In genomic region chr5:32614691-32615090, GRCm38 (mm10) we compare ENCODE assay signal across 8 mouse cellular contexts. TPM values are rescaled to one million over a fixed set of nuclear protein-coding genes. Genes with fewer than 3 reads are reported as not detected.
DNase-seq lines count a peak whose midpoint lies in the region; ATAC-seq lines count a peak whose summit lies in the region.

No protein-coding gene starts in this region.

- no peaks in the 10 kb centered on the region for H3K27me3 ChIP-seq in midbrain, embryonic 12.5 days
- no peaks in the 10 kb centered on the region for H3K27me3 ChIP-seq in midbrain, embryonic 10.5 days (ENCODE audit: low read depth, poor library complexity, severe bottlenecking)
- no peaks in the 10 kb centered on the region for H3K27me3 ChIP-seq in embryonic facial prominence, embryonic 15.5 days

- no peak for ATAC-seq in midbrain, embryonic 12.5 days (ENCODE audit: low FRiP score, low read depth)
- ATAC-seq in embryonic facial prominence, embryonic 15.5 days (ENCODE audit: insufficient number of reproducible peaks, low FRiP score, low TSS enrichment, low read depth), result no peak
- ATAC-seq in granulocyte monocyte progenitor cell, adult 5-6 weeks (replicated peaks; ENCODE audit: poor library complexity, severe bottlenecking), result no peak
- no peak for ATAC-seq in inflammation-experienced regulatory T-cells, adult 6 months

- H3K4me2 ChIP-seq in midbrain, embryonic 12.5 days (replicated peaks), result no peak overlapping the region
- H3K4me2 ChIP-seq in embryonic facial prominence, embryonic 15.5 days (replicated peaks), result no peak overlapping the region

- no peaks in the 10 kb centered on the region for H3K9me3 ChIP-seq in midbrain, embryonic 12.5 days
- no peaks in the 10 kb centered on the region for H3K9me3 ChIP-seq in midbrain, embryonic 10.5 days (replicated peaks)
- no peaks in the 10 kb centered on the region for H3K9me3 ChIP-seq in embryonic facial prominence, embryonic 15.5 days (replicated peaks)

- peak overlapping the region; percentile 20; the same call in 1 of the 2 replicates for H3K27ac ChIP-seq in midbrain, embryonic 12.5 days (replicated peaks)
- no peak overlapping the region for H3K27ac ChIP-seq in midbrain, embryonic 10.5 days (replicated peaks)
- H3K27ac ChIP-seq in embryonic facial prominence, embryonic 15.5 days (replicated peaks), result peak overlapping the region; percentile 48; the same call in 1 of the 2 replicates

- H3K4me3 ChIP-seq in midbrain, embryonic 12.5 days, result no peak overlapping the region
- no peak overlapping the region for H3K4me3 ChIP-seq in midbrain, embryonic 10.5 days
- no peak overlapping the region for H3K4me3 ChIP-seq in embryonic facial prominence, embryonic 15.5 days (replicated peaks)

- 83% methylated on average over 4 of the region's 4 CpGs for WGBS in midbrain, embryonic 12.5 days
- 85% methylated on average over 4 of the region's 4 CpGs for WGBS in midbrain, embryonic 10.5 days
- 55% methylated on average over 4 of the region's 4 CpGs for WGBS in embryonic facial prominence, embryonic 15.5 days

- no peak overlapping the region for H3K9ac ChIP-seq in midbrain, embryonic 12.5 days (replicated peaks)
- no peak overlapping the region for H3K9ac ChIP-seq in embryonic facial prominence, embryonic 15.5 days

- H3K36me3 ChIP-seq in midbrain, embryonic 12.5 days, result no peaks in the 10 kb centered on the region
- no peaks in the 10 kb centered on the region for H3K36me3 ChIP-seq in midbrain, embryonic 10.5 days
- no peaks in the 10 kb centered on the region for H3K36me3 ChIP-seq in embryonic facial prominence, embryonic 15.5 days

- H3K4me1 ChIP-seq in midbrain, embryonic 12.5 days, result peaks cover 13% of the 10 kb centered on the region
- peaks cover 24% of the 10 kb centered on the region for H3K4me1 ChIP-seq in midbrain, embryonic 10.5 days
- H3K4me1 ChIP-seq in embryonic facial prominence, embryonic 15.5 days, result peaks cover 8% of the 10 kb centered on the region

- DNase-seq in midbrain, embryonic 10.5 days (ENCODE audit: low spot score), result no peak
- peak; percentile 19 for DNase-seq in heart, postnatal 4 days
- DNase-seq in lung, postnatal 10 days, result peak; percentile 19
- no peak for DNase-seq in thymus, postnatal 0 days (ENCODE audit: low spot score)

RNA-seq across cellular contexts. Expression of gene Yes1, which starts 3.7 kb away (rescaled TPM):
- 32.3 and 33.9 TPM in 2 replicates for polyA plus RNA-seq in midbrain, embryonic 12.5 days (2016; fragmentation: Nextera tagmentation; extraction: Ambion mirVana)
- polyA plus RNA-seq in midbrain, embryonic 10.5 days (2016; fragmentation: Nextera tagmentation; extraction: Ambion mirVana), result 28.0 and 28.5 TPM in 2 replicates
- polyA plus RNA-seq in embryonic facial prominence, embryonic 15.5 days (2015; fragmentation: Nextera tagmentation; extraction: Ambion mirVana), result 29.1 and 30.5 TPM in 2 replicates
- 10 to 100 TPM; 32.1 to 34.0 TPM for total RNA-seq in heart, postnatal 4 days (2021)
- total RNA-seq in granulocyte monocyte progenitor cell, adult 5-6 weeks (2014; fragmentation: Nextera tagmentation), result not detected in 2 replicates
- total RNA-seq in granulocyte monocyte progenitor cell, adult 5-6 weeks (2017), result 1.3 TPM in 1 of 2 replicates, not detected in the other
- 6.0 and 6.5 TPM in 2 replicates for polyA plus RNA-seq in thymus, postnatal 0 days (2015; fragmentation: Nextera tagmentation; extraction: Ambion mirVana)
- under 1 TPM; 0.09 to 0.60 (median 0.30) TPM for polyA plus RNA-seq in inflammation-experienced regulatory T-cells, adult 6 months (2017; shearing (Covaris generic))

Comparison
In these comparisons a context has a peak if more than half of its experiments do, and no peak if none do; other contexts are left out.
1. DNase-seq: peak in heart, postnatal 4 days (single experiment) and lung, postnatal 10 days (single experiment); none in midbrain, embryonic 10.5 days (single experiment) and thymus, postnatal 0 days (single experiment).